Mouse (Mus musculus) MEL (cell line): ENCODE measurements around the gene Kcnab1. TPM values are rescaled to one million over a fixed set of nuclear protein-coding genes. Genes with fewer than 3 reads are reported as not detected.

ENCODE experiments used
- DNase-seq: peaks from one replicate; pipeline ENCODE4 v3.0.0; 2011; ENCODE audit warnings: low read depth, low spot score
- H3K27ac ChIP-seq: 2 replicates; pipeline ENCODE4 v1.5.1; 2012; ENCODE audit warnings: low read depth, mild to moderate bottlenecking, control low read depth, low read length, moderate library complexity; ENCODE audit not compliant: control insufficient read depth
- H3K27me3 ChIP-seq, 2 experiments: fragments of 150-350 bp in 1 of 2; sonication (generic) in 1 of 2; 2 replicates each; pipeline ENCODE4 v1.6.1; 2012; ENCODE audit warnings: low read length in 2 of 2, mild to moderate bottlenecking in 2 of 2, improper control_type of control experiment in 1 of 2, moderate library complexity in 1 of 2; ENCODE audit not compliant: insufficient read depth in 2 of 2, control insufficient read depth in 1 of 2
- H3K36me3 ChIP-seq, 2 experiments: 2 replicates each; pipeline ENCODE4 v1.6.1; 2012 to 2014; ENCODE audit warnings: low read length in 2 of 2, improper control_type of control experiment in 1 of 2, inconsistent platforms in 1 of 2, mild to moderate bottlenecking in 1 of 2; ENCODE audit not compliant: insufficient read depth in 2 of 2, control insufficient read depth in 1 of 2
- H3K4me1 ChIP-seq, 2 experiments: fragments of 150-350 bp in 1 of 2; sonication (generic) in 1 of 2; 2 replicates each; pipeline ENCODE4 v1.6.1; 2012; ENCODE audit warnings: low read length in 2 of 2, improper control_type of control experiment in 1 of 2, mild to moderate bottlenecking in 1 of 2; ENCODE audit not compliant: insufficient read depth in 2 of 2, control insufficient read depth in 1 of 2
- H3K4me3 ChIP-seq, 2 experiments: fragments of 150-350 bp in 1 of 2; sonication (generic) in 1 of 2; 2 replicates each; pipeline ENCODE4 v1.5.1; 2012; ENCODE audit warnings: low read depth in 2 of 2, low read length in 2 of 2, mild to moderate bottlenecking in 2 of 2, moderate library complexity in 2 of 2, control low read depth in 1 of 2, improper control_type of control experiment in 1 of 2; ENCODE audit not compliant: control insufficient read depth in 1 of 2, insufficient read depth in 1 of 2
- H3K79me2 ChIP-seq: 2 replicates; pipeline ENCODE4 v1.6.1; 2012; ENCODE audit warnings: mild to moderate bottlenecking, low read length, moderate library complexity; ENCODE audit not compliant: control insufficient read depth, poor library complexity, insufficient read depth
- H3K9ac ChIP-seq: 2 replicates; pipeline ENCODE4 v1.6.1; 2012; ENCODE audit warnings: low read depth, mild to moderate bottlenecking, control low read depth, low read length, moderate library complexity; ENCODE audit not compliant: control insufficient read depth, poor library complexity, severe bottlenecking
- H3K9me3 ChIP-seq: fragments of 150-350 bp; sonication (generic); replicated peaks from 2 replicates; pipeline ENCODE4 v1.6.1; 2012; ENCODE audit warnings: mild to moderate bottlenecking, low read length, improper control_type of control experiment, moderate library complexity; ENCODE audit not compliant: insufficient read depth
- CHD2 ChIP-seq: IDR thresholded peaks from 2 replicates; pipeline ENCODE4 v1.6.1; 2011; ENCODE audit warnings: low read length, improper control_type of control experiment
- E2F4 ChIP-seq: IDR thresholded peaks from 2 replicates; pipeline ENCODE4 v1.6.1; 2011; ENCODE audit warnings: low read depth, low read length, improper control_type of control experiment, borderline replicate concordance
- ELF1 ChIP-seq: IDR thresholded peaks from 2 replicates; pipeline ENCODE4 v1.6.1; 2014; ENCODE audit warnings: low read depth, mild to moderate bottlenecking, inconsistent platforms, low read length, improper control_type of control experiment, moderate library complexity
- EP300 ChIP-seq, 2 experiments: IDR thresholded peaks; 2 replicates each; pipeline ENCODE4 v1.6.1; 2011; ENCODE audit warnings: improper control_type of control experiment in 2 of 2, low read length in 2 of 2, low read depth in 1 of 2, mild to moderate bottlenecking in 1 of 2
- ETS1 ChIP-seq: IDR thresholded peaks from 2 replicates; pipeline ENCODE4 v1.6.1; 2012; ENCODE audit warnings: low read depth, mild to moderate bottlenecking, inconsistent platforms, low read length, improper control_type of control experiment, moderate library complexity
- HCFC1 ChIP-seq: IDR thresholded peaks from 2 replicates; pipeline ENCODE4 v1.6.1; 2012; ENCODE audit warnings: low read depth, mild to moderate bottlenecking, inconsistent platforms, low read length, improper control_type of control experiment, moderate library complexity
- JUND ChIP-seq: IDR thresholded peaks from 2 replicates; pipeline ENCODE4 v1.6.1; 2011; ENCODE audit warnings: low read depth, mild to moderate bottlenecking, improper control_type of control experiment, low read length
- KAT2A ChIP-seq: conservative IDR thresholded peaks from 2 replicates; pipeline ENCODE4 v1.6.1; 2012; ENCODE audit warnings: low read depth, low read length, improper control_type of control experiment, inconsistent platforms
- MAX ChIP-seq: IDR thresholded peaks from 2 replicates; pipeline ENCODE4 v1.6.1; 2011; ENCODE audit warnings: low read length, improper control_type of control experiment
- MEF2A ChIP-seq: IDR thresholded peaks from 2 replicates; pipeline ENCODE4 v1.6.1; 2014; ENCODE audit warnings: low read depth, mild to moderate bottlenecking, inconsistent platforms, low read length, improper control_type of control experiment; ENCODE audit not compliant: poor library complexity, insufficient replicate concordance, severe bottlenecking; ENCODE audit errors: extremely low read depth
- MXI1 ChIP-seq: IDR thresholded peaks from 2 replicates; pipeline ENCODE4 v1.6.1; 2011; ENCODE audit warnings: mild to moderate bottlenecking, low read depth, low read length, improper control_type of control experiment
- MYB ChIP-seq: IDR thresholded peaks from 2 replicates; pipeline ENCODE4 v1.6.1; 2011; ENCODE audit warnings: mild to moderate bottlenecking, low read depth, low read length, improper control_type of control experiment
- MYC ChIP-seq: IDR thresholded peaks from 2 replicates; pipeline ENCODE4 v1.6.1; 2011; ENCODE audit warnings: low read depth, mild to moderate bottlenecking, low read length, improper control_type of control experiment, moderate library complexity
- NELFE ChIP-seq: IDR thresholded peaks from 2 replicates; pipeline ENCODE4 v1.6.1; 2011; ENCODE audit warnings: low read depth, low read length, improper control_type of control experiment
- NRF1 ChIP-seq: IDR thresholded peaks from 2 replicates; pipeline ENCODE4 v1.6.1; 2014; ENCODE audit warnings: low read depth, mild to moderate bottlenecking, inconsistent platforms, low read length, improper control_type of control experiment, moderate library complexity; ENCODE audit not compliant: poor library complexity, insufficient read depth, severe bottlenecking
- POLR2A ChIP-seq, 2 experiments: IDR thresholded peaks; 2 replicates each; pipeline ENCODE4 v1.6.1; 2011 to 2012; ENCODE audit warnings: low read length in 2 of 2, mild to moderate bottlenecking in 2 of 2, control low read depth in 1 of 2, improper control_type of control experiment in 1 of 2, low read depth in 1 of 2, moderate library complexity in 1 of 2; ENCODE audit not compliant: control insufficient read depth in 1 of 2, insufficient read depth in 1 of 2, poor library complexity in 1 of 2
- POLR2AphosphoS2 ChIP-seq: IDR thresholded peaks from 2 replicates; pipeline ENCODE4 v1.6.1; 2011; ENCODE audit warnings: low read length, improper control_type of control experiment
- POLR2AphosphoS5 ChIP-seq: IDR thresholded peaks from 2 replicates; pipeline ENCODE4 v1.6.1; 2012; ENCODE audit warnings: low read depth, borderline replicate concordance, mild to moderate bottlenecking, inconsistent platforms, low read length, moderate library complexity, mixed read lengths
- RCOR1 ChIP-seq: IDR thresholded peaks from 2 replicates; pipeline ENCODE4 v1.6.1; 2012; ENCODE audit warnings: low read depth, mild to moderate bottlenecking, inconsistent platforms, low read length, improper control_type of control experiment
- SIN3A ChIP-seq: IDR thresholded peaks from 2 replicates; pipeline ENCODE4 v1.6.1; 2012; ENCODE audit warnings: low read length, improper control_type of control experiment, inconsistent platforms
- SMC3 ChIP-seq: IDR thresholded peaks from 2 replicates; pipeline ENCODE4 v1.6.1; 2011; ENCODE audit warnings: low read depth, low read length, improper control_type of control experiment
- TAL1 ChIP-seq: IDR thresholded peaks from 2 replicates; pipeline ENCODE4 v1.6.1; 2012; ENCODE audit warnings: mild to moderate bottlenecking, inconsistent platforms, low read length, moderate library complexity, mixed read lengths
- TBP ChIP-seq: IDR thresholded peaks from 2 replicates; pipeline ENCODE4 v1.8.0; 2011; ENCODE audit warnings: low read depth, low read length, improper control_type of control experiment
- TCF12 ChIP-seq: IDR thresholded peaks from 2 replicates; pipeline ENCODE4 v1.6.1; 2014; ENCODE audit warnings: low read depth, mild to moderate bottlenecking, inconsistent platforms, low read length, improper control_type of control experiment, moderate library complexity
- USF2 ChIP-seq, 2 experiments: IDR thresholded peaks; 2 replicates each; pipeline ENCODE4 v1.6.1; 2011 to 2012; ENCODE audit warnings: improper control_type of control experiment in 2 of 2, low read length in 2 of 2, borderline replicate concordance in 1 of 2, inconsistent platforms in 1 of 2, low read depth in 1 of 2, mild to moderate bottlenecking in 1 of 2; ENCODE audit not compliant: insufficient read depth in 1 of 2
- ZMIZ1 ChIP-seq: IDR thresholded peaks from 2 replicates; pipeline ENCODE4 v1.6.1; 2012; ENCODE audit warnings: low read depth, mild to moderate bottlenecking, inconsistent platforms, low read length, improper control_type of control experiment, moderate library complexity
- polyA plus RNA-seq, 2 experiments: library from polyadenylated mRNA; stranded (reverse) in 1 of 2; unstranded in 1 of 2; fragments of >175 nt in 1 of 2; fragments of >200 nt in 1 of 2; gene quantifications; 2 replicates each; pipeline versions ENCODE4 v1.2.1 to v1.2.4; 2012; ENCODE audit warnings: low replicate concordance in 2 of 2, low read depth in 1 of 2; ENCODE audit not compliant: insufficient read length in 2 of 2, insufficient read depth in 1 of 2, missing spikeins in 1 of 2
- total RNA-seq: library from RNA; depleted of rRNA; stranded (reverse); fragments of 300-350 nt; gene quantifications from 2 replicates; pipeline ENCODE4 v1.2.3, GENCODE M21; 2012

The Kcnab1 gene
- total and polyA plus RNA-seq, 3 experiments: 0.06 to 0.08 TPM; not detected in 1

- Histone ChIP-seq H3K27ac (no peak overlapping the region), H3K36me3 (no peaks in the 10 kb centered on the region), H3K27me3 (no peaks in the 10 kb centered on the region), H3K9ac (no peak overlapping the region), H3K9me3 (no peaks in the 10 kb centered on the region), H3K4me1 (no peaks in the 10 kb centered on the region), H3K79me2 (no peaks in the 10 kb centered on the region), H3K4me3 (no peak overlapping the region)
- DNase-seq: no peak
- TF ChIP-seq TCF12 (no peak), HCFC1 (no peak), JUND (no peak), MXI1 (no peak), RCOR1 (no peak), ETS1 (no peak), ELF1 (no peak), POLR2A (IDR thresholded peaks at IDR 0.05; ENCODE audit: control insufficient read depth in 1 of 2, insufficient read depth in 1 of 2, low read depth in 1 of 2, low read length in 2 of 2, poor library complexity in 1 of 2) (no peak), MAX (no peak), CHD2 (no peak), TBP (no peak), USF2 (IDR thresholded peaks at IDR 0.05; ENCODE audit: borderline replicate concordance in 1 of 2, insufficient read depth in 1 of 2, low read depth in 1 of 2, low read length in 2 of 2) (no peak), EP300 (IDR thresholded peaks at IDR 0.05; ENCODE audit: low read depth in 1 of 2, low read length in 2 of 2) (no peak), POLR2AphosphoS2 (no peak)
Measured at GRCm38 (mm10) chr3:65231419-65232090, 122.4 kb downstream of the Kcnab1 start.

- H3K4me3 ChIP-seq: no peak overlapping the region
- no peaks in the 10 kb centered on the region for H3K79me2 ChIP-seq
- no peak overlapping the region for H3K9ac ChIP-seq
- H3K27me3 ChIP-seq: no peaks in the 10 kb centered on the region; a peak in 3 of 4 replicates
- no peaks in the 10 kb centered on the region for H3K9me3 ChIP-seq
- DNase-seq: no peak
- H3K27ac ChIP-seq: no peak overlapping the region
- TF ChIP-seq MEF2A (no peak), POLR2A (IDR thresholded peaks at IDR 0.05; ENCODE audit: control insufficient read depth in 1 of 2, insufficient read depth in 1 of 2, low read depth in 1 of 2, low read length in 2 of 2, poor library complexity in 1 of 2) (no peak), NRF1 (no peak), ZMIZ1 (no peak), POLR2AphosphoS5 (no peak), HCFC1 (no peak), SIN3A (no peak), KAT2A (no peak), MYC (no peak), MYB (no peak), MAX (no peak), ETS1 (no peak), MXI1 (no peak), JUND (no peak), CHD2 (no peak), TAL1 (no peak), SMC3 (no peak), E2F4 (no peak), ELF1 (no peak), NELFE (no peak)
- H3K36me3 ChIP-seq: no peaks in the 10 kb centered on the region
- H3K4me1 ChIP-seq: no peaks in the 10 kb centered on the region
Measured at GRCm38 (mm10) chr3:65249023-65249422, 139.8 kb downstream of the Kcnab1 start.
